Mouse (Mus musculus): ENCODE measurements at regions not wholly inside any gene's neighbourhood (a gene's known extent, or its start where the extent isn't known, plus 50 kb on each side); places are given as distances from the start of the nearest gene placed in this dataset.

- no peak overlapping the region for H3K27ac ChIP-seq
- no peaks in the 10 kb centered on the region for H3K27me3 ChIP-seq
- no peaks in the 10 kb centered on the region for H3K4me1 ChIP-seq
- no peaks in the 10 kb centered on the region for H3K36me3 ChIP-seq (ENCODE audit: poor library complexity, severe bottlenecking)
- no peak overlapping the region for H3K4me3 ChIP-seq
- ATAC-seq: no peak
- 91% methylated on average over 2 of the region's 2 CpGs for WGBS
- H3K4me2 ChIP-seq: no peak overlapping the region
- no peaks in the 10 kb centered on the region for H3K9me3 ChIP-seq (replicated peaks)
- no peak overlapping the region for H3K9ac ChIP-seq
Observed at GRCm38 (mm10) chr2:78988224-78988623, 120.3 kb downstream of the Ube2e3 start.

- ATAC-seq: 0 out of 2 replicates have a peak, but pooled peaks have one; percentile 33
- H3K9me3 ChIP-seq (replicated peaks): no peaks in the 10 kb centered on the region
- H3K4me2 ChIP-seq: no peak overlapping the region
- H3K36me3 ChIP-seq (ENCODE audit: poor library complexity, severe bottlenecking): no peaks in the 10 kb centered on the region
- peaks cover 9% of the 10 kb centered on the region; the same call in 1 of the 2 replicates for H3K27me3 ChIP-seq
- H3K27ac ChIP-seq: no peak overlapping the region
- no peaks in the 10 kb centered on the region for H3K4me1 ChIP-seq
- no peak overlapping the region for H3K9ac ChIP-seq
- 77% methylated on average over 3 of the region's 3 CpGs for WGBS
- H3K4me3 ChIP-seq: no peak overlapping the region
Observed at GRCm38 (mm10) chr2:78994800-78995555, 127.1 kb downstream of the Ube2e3 start.

GRCm38 (mm10) chr2:78998637-78999036, 130.7 kb downstream of the Ube2e3 start:
- Histone ChIP-seq H3K9me3 (replicated peaks) (no peaks in the 10 kb centered on the region), H3K36me3 (ENCODE audit: poor library complexity, severe bottlenecking) (no peaks in the 10 kb centered on the region), H3K4me3 (no peak overlapping the region), H3K9ac (no peak overlapping the region), H3K27me3 (peaks cover 9% of the 10 kb centered on the region; the same call in 1 of the 2 replicates), H3K4me2 (no peak overlapping the region), H3K4me1 (no peaks in the 10 kb centered on the region), H3K27ac (no peak overlapping the region)
- ATAC-seq: no peak
- WGBS: 97% methylated on average over 8 of the region's 8 CpGs

- Histone ChIP-seq H3K4me2 (no peak overlapping the region), H3K9me3 (replicated peaks) (no peaks in the 10 kb centered on the region), H3K9ac (no peak overlapping the region), H3K4me1 (no peaks in the 10 kb centered on the region), H3K27me3 (peaks cover 7% of the 10 kb centered on the region; the same call in 1 of the 2 replicates), H3K4me3 (no peak overlapping the region), H3K36me3 (ENCODE audit: poor library complexity, severe bottlenecking) (no peaks in the 10 kb centered on the region), H3K27ac (no peak overlapping the region)
- 89% methylated on average over 4 of the region's 4 CpGs for WGBS
- no peak for ATAC-seq
Observed at GRCm38 (mm10) chr2:78999410-78999809, 131.5 kb downstream of the Ube2e3 start.

- Histone ChIP-seq H3K36me3 (ENCODE audit: poor library complexity, severe bottlenecking) (no peaks in the 10 kb centered on the region), H3K27me3 (no peaks in the 10 kb centered on the region), H3K27ac (no peak overlapping the region), H3K9ac (no peak overlapping the region), H3K4me3 (no peak overlapping the region), H3K4me1 (no peaks in the 10 kb centered on the region), H3K9me3 (replicated peaks) (no peaks in the 10 kb centered on the region), H3K4me2 (no peak overlapping the region)
- 32% methylated on average over 1 of the region's 1 CpGs for WGBS
- ATAC-seq: no peak
Observed at GRCm38 (mm10) chr2:79004862-79005261, 136.9 kb downstream of the Ube2e3 start.

GRCm38 (mm10) chr2:79008642-79009041, 140.7 kb downstream of the Ube2e3 start:
- Histone ChIP-seq H3K27ac (no peak overlapping the region), H3K4me1 (no peaks in the 10 kb centered on the region), H3K9ac (no peak overlapping the region), H3K27me3 (no peaks in the 10 kb centered on the region), H3K9me3 (replicated peaks) (0 out of 2 replicates have a peak, but pooled peaks cover 2% of the 10 kb centered on the region), H3K4me2 (no peak overlapping the region), H3K4me3 (no peak overlapping the region), H3K36me3 (ENCODE audit: poor library complexity, severe bottlenecking) (no peaks in the 10 kb centered on the region)
- 85% methylated on average over 3 of the region's 3 CpGs for WGBS
- ATAC-seq: no peak

- ATAC-seq: no peak
- no peak overlapping the region for H3K4me2 ChIP-seq
- 75% methylated on average over 2 of the region's 2 CpGs for WGBS
- H3K9ac ChIP-seq: no peak overlapping the region
- H3K9me3 ChIP-seq (replicated peaks): 0 out of 2 replicates have a peak, but pooled peaks cover 3% of the 10 kb centered on the region
- H3K4me3 ChIP-seq: no peak overlapping the region
- no peaks in the 10 kb centered on the region for H3K36me3 ChIP-seq (ENCODE audit: poor library complexity, severe bottlenecking)
- no peak overlapping the region for H3K27ac ChIP-seq
- H3K27me3 ChIP-seq: no peaks in the 10 kb centered on the region
- no peaks in the 10 kb centered on the region for H3K4me1 ChIP-seq
Observed at GRCm38 (mm10) chr2:79009791-79010190, 141.9 kb downstream of the Ube2e3 start.

GRCm38 (mm10) chr2:79010273-79010672, 142.3 kb downstream of the Ube2e3 start:
- no peak overlapping the region for H3K4me3 ChIP-seq
- no peak overlapping the region for H3K27ac ChIP-seq
- no peak for ATAC-seq
- H3K27me3 ChIP-seq: no peaks in the 10 kb centered on the region
- no peaks in the 10 kb centered on the region for H3K36me3 ChIP-seq (ENCODE audit: poor library complexity, severe bottlenecking)
- WGBS: 81% methylated on average over 2 of the region's 2 CpGs
- no peak overlapping the region for H3K9ac ChIP-seq
- H3K4me2 ChIP-seq: no peak overlapping the region
- no peaks in the 10 kb centered on the region for H3K4me1 ChIP-seq
- H3K9me3 ChIP-seq (replicated peaks): 0 out of 2 replicates have a peak, but pooled peaks cover 3% of the 10 kb centered on the region

GRCm38 (mm10) chr2:79018732-79019423, 151.0 kb downstream of the Ube2e3 start:
- no peaks in the 10 kb centered on the region for H3K4me1 ChIP-seq
- no peak overlapping the region for H3K4me2 ChIP-seq
- no peak overlapping the region for H3K27ac ChIP-seq
- WGBS: 82% methylated on average over 4 of the region's 4 CpGs
- no peaks in the 10 kb centered on the region for H3K9me3 ChIP-seq (replicated peaks)
- no peaks in the 10 kb centered on the region for H3K36me3 ChIP-seq (ENCODE audit: poor library complexity, severe bottlenecking)
- H3K4me3 ChIP-seq: no peak overlapping the region
- H3K27me3 ChIP-seq: no peaks in the 10 kb centered on the region
- no peak for ATAC-seq
- no peak overlapping the region for H3K9ac ChIP-seq

GRCm38 (mm10) chr2:79022954-79023353, 155.0 kb downstream of the Ube2e3 start:
- WGBS: 74% methylated on average over 2 of the region's 2 CpGs
- H3K9me3 ChIP-seq (replicated peaks): no peaks in the 10 kb centered on the region
- no peaks in the 10 kb centered on the region for H3K27me3 ChIP-seq
- H3K4me1 ChIP-seq: peaks cover 6% of the 10 kb centered on the region; the same call in 1 of the 2 replicates
- no peak for ATAC-seq
- no peaks in the 10 kb centered on the region for H3K36me3 ChIP-seq (ENCODE audit: poor library complexity, severe bottlenecking)
- no peak overlapping the region for H3K4me2 ChIP-seq
- no peak overlapping the region for H3K9ac ChIP-seq
- no peak overlapping the region for H3K27ac ChIP-seq
- no peak overlapping the region for H3K4me3 ChIP-seq

GRCm38 (mm10) chr2:79025678-79026077, 157.8 kb downstream of the Ube2e3 start:
- 68% methylated on average over 4 of the region's 4 CpGs for WGBS

GRCm38 (mm10) chr2:79030990-79031389, 163.1 kb downstream of the Ube2e3 start:
- Histone ChIP-seq H3K9ac (no peak overlapping the region), H3K4me2 (no peak overlapping the region), H3K4me1 (peaks cover 6% of the 10 kb centered on the region; the same call in 1 of the 2 replicates), H3K27ac (no peak overlapping the region), H3K27me3 (no peaks in the 10 kb centered on the region), H3K4me3 (no peak overlapping the region), H3K9me3 (replicated peaks) (no peaks in the 10 kb centered on the region), H3K36me3 (ENCODE audit: poor library complexity, severe bottlenecking) (no peaks in the 10 kb centered on the region)
- WGBS: 56% methylated on average over 1 of the region's 1 CpGs
- ATAC-seq: no peak

More at GRCm38 (mm10) chr2:79025678-79026077, 157.8 kb downstream of the Ube2e3 start:
- Histone ChIP-seq H3K4me2 (no peak overlapping the region), H3K27ac (no peak overlapping the region), H3K9ac (no peak overlapping the region), H3K4me3 (no peak overlapping the region), H3K9me3 (replicated peaks) (no peaks in the 10 kb centered on the region), H3K4me1 (peaks cover 6% of the 10 kb centered on the region; the same call in 1 of the 2 replicates), H3K36me3 (ENCODE audit: poor library complexity, severe bottlenecking) (no peaks in the 10 kb centered on the region), H3K27me3 (no peaks in the 10 kb centered on the region)
- no peak for ATAC-seq
